Mouse (Mus musculus): ENCODE data around the gene Nop10.
"Not testable (repeated sequence)": the region's sequence is repeated elsewhere in the genome, so short reads cannot be mapped to it uniquely, and the experiment has no call there.

The Nop10 gene

GRCm38 (mm10) chr2:112264364-112264763 lies 2.6 kb downstream of the Nop10 start:
- in situ Hi-C loops (cut with MboI, MseI) = no loop called here

DNA sequence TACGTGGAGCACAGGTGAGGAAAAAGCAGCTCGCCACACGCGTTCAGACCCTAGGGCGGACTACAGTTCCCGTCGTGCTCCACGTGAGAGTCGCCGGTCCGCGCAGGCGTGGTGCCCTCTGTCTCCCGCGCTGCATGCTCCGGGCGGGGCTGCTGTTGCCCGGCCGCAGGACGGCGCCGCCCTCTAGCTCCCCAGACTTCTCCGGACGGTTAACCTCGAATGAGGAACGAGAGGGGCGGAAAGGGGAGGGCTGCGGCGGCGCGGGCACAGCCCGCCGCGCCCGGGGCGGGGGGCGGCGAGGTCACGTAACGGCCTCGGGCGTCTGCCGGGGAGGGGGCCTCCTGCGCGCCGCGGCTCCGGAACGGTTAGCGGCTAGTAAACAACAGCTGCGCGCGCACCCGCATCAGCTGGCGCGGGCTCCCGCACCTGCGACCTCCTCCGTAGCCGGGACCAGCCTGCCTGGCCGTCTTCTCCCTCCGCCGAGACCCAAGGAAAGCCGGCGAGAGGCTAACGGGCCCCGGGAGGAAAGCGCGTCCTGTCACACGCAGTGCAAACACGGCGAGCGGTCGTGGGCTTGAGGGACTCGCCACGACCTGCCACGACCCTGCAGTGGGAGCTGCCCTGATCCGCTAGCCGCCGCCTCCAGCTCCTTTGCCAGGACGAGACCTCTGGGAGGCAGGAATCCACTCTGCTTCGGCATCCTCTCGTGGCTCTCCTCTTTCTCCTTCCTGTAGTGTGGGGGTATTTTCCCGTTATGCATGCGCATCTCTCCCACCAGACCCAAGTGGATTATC lies 3.9 kb downstream of the Nop10 start, which contains the start of gene Slc12a6:
Gene Slc12a6 (plus strand): TSS at position 378 of the 794 bp plus-strand sequence.
- in situ Hi-C loops (cut with MboI, MseI) = loop anchor here (5.0 kb wide), 2 partner anchors 107 to 192 kb away; no protein-coding TSS in a partner anchor

DNA sequence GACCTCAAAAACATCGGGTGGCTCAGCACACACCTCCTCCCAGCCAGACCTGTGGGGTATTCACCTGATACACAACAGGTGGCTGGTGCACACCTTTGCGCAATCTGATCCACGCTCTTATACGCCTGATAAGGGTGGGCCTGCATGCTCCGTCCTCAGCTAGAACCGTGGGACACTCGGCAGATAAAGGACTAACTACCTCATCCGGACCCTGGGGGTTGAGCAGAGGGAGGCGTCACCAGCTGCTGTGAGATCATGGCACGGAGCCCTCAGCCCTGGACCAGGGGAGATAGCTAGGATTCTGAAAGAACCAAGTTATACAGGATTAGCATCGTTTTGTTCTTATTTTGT lies 4.5 kb downstream of the Nop10 start, which contains the start of gene Gm21985:
Gene Gm21985 (plus strand): TSS at position 73 of the 351 bp plus-strand sequence.
- in situ Hi-C loops (cut with MboI, MseI) = loop anchor here (5.0 kb wide), 2 partner anchors 106 to 191 kb away; no protein-coding TSS in a partner anchor

DNA sequence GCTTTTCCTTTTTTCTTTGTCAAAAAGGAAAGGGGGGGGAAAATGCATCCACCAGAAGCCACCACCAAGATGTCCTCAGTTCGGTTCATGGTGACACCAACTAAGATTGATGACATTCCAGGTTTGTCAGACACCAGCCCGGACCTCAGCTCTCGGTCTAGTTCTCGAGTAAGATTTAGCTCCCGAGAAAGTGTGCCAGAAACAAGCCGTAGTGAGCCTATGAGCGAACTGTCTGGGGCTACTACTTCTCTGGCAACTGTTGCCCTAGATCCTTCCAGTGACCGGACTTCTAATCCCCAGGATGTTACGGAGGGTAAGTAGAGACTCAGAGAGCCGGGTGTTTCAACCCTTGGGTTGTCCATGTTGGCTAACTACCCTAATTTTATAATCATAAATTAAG lies 5.1 kb downstream of the Nop10 start:
- in situ Hi-C loops (cut with MboI, MseI) = loop anchor here (5.0 kb wide), 2 partner anchors 106 to 191 kb away; no protein-coding TSS in a partner anchor

- in situ Hi-C loops (cut with MboI, MseI) = loop anchor here (5.0 kb wide), 2 partner anchors 105 to 190 kb away; no protein-coding TSS in a partner anchor
These were observed 6.0 kb downstream of the Nop10 start for GRCm38 (mm10) chr2:112267547-112268269.

DNA sequence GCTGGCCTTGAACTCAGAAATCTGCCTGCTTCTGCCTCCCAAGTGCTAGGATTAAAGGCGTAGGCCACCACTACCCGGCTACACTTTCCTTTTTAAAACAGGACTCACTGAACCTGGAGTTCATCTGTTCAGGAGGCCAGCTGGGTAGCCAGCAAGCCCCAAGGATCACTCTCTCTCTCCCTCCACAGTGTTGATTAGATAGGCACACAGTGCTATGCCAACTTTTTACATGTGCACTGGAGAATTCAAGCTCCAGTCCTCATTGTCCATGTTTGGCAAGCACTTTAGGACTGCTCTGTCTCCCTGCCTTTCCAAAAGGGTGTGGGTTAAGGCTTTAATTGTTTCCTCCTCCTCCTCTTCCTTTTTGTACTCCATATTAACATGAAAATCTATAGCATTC lies 8.3 kb downstream of the Nop10 start:
- in situ Hi-C loops (cut with MboI, MseI) = loop anchor here (5.0 kb wide), 1 partner anchor 37 kb away; no protein-coding TSS in a partner anchor

GRCm38 (mm10) chr2:112272909-112273308 lies 11.2 kb downstream of the Nop10 start:
- in situ Hi-C loops (cut with MboI, MseI) = loop anchor here (5.0 kb wide), 1 partner anchor 34 kb away; no protein-coding TSS in a partner anchor

GRCm38 (mm10) chr2:112273474-112273873 lies 11.7 kb downstream of the Nop10 start:
- in situ Hi-C loops (cut with MboI, MseI) = loop anchor here (5.0 kb wide), 1 partner anchor 34 kb away; no protein-coding TSS in a partner anchor

DNA sequence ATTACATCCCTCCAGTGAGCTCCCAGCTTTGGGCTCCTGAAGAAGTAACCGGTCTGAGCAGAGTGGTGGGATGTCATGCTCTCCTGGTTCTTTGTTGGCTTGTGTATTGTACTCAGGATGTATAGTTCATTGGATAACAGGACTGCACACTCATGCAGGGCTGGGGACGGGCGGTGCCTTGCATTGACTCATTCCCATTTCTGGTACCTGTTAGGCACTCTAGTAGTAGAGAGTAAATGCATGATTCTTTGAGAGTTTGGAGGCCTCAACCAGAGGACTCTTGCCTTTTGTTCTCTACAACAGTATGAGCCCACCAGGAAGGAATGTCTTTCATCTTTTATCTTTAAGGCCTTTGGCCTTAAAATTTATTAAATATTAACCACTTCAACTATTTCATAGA lies 15.1 kb downstream of the Nop10 start:
- in situ Hi-C loops (cut with MboI, MseI) = no loop called here

- in situ Hi-C loops (cut with MboI, MseI) = no loop called here
These were observed 21.1 kb downstream of the Nop10 start for GRCm38 (mm10) chr2:112282846-112283245.

- in situ Hi-C loops (cut with MboI, MseI) = no loop called here
These were observed 22.8 kb downstream of the Nop10 start for GRCm38 (mm10) chr2:112284363-112285030.

GRCm38 (mm10) chr2:112285031-112285390 lies 23.3 kb downstream of the Nop10 start:
- in situ Hi-C loops (cut with MboI, MseI) = no loop called here

- in situ Hi-C loops (cut with MboI, MseI) = not testable (repeated sequence)
These were observed 24.3 kb downstream of the Nop10 start for GRCm38 (mm10) chr2:112286062-112286461.

DNA sequence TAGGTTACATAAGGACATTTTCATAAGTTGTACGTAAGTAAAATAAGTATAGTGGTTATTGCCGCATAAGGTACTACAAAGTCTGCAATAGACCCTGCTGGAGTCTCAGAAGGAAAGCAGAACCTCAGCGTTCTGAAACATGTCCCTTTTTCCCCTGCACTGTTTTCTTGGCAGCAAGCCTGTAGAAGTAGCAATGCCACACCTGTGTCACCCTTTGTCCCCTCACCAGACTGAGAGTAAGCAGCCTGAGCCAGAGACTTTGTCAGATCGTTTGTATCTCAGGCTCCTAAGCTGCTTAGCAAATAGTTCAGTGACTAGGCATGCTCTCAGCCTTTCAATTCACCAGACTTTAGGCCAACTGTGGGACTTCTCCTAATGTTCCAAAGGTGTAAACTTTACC lies 25.3 kb downstream of the Nop10 start:
- in situ Hi-C loops (cut with MboI, MseI) = no loop called here

DNA sequence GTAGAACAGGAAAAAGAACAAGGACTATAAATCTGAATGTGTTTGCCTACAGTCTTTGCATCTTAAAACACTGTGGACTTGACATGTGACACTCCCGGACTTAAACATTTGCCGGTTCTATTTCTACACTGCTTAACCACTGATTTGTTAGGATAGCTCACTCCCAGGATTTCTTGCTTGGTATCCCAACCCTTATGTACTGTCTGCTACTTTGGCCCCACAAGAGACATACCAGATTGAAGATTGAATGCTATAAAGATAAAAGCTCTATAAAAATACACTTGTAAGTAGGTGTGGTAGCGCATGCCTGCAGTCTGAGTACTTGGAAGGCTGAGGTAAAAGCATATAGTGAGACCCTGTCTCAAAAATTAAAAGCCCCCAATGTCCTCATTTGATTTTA lies 27.8 kb downstream of the Nop10 start:
- in situ Hi-C loops (cut with MboI, MseI) = no loop called here

DNA sequence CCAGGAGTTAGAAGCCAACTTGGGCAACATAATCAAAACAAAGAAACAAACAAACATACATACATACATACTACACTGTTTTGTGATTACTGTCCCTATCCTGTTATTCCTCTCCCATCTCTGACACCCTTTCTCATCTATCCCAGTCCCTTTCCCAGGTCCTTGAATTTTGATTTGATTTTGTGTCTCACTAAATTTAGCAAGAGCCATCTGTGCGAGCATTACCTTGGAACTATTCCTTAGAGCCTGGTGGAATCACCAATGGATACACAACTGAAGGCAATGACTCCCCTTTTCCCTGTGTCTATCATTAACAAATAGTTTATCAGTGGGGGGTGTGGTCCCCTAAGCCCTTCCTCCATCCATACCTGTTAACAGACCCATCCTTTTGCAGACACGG lies 31.1 kb downstream of the Nop10 start:
- in situ Hi-C loops (cut with MboI, MseI) = no loop called here

- in situ Hi-C loops (cut with MboI, MseI) = no loop called here
These were observed 34.5 kb downstream of the Nop10 start for GRCm38 (mm10) chr2:112296211-112296610.

GRCm38 (mm10) chr2:112298221-112298620 lies 36.5 kb downstream of the Nop10 start:
- in situ Hi-C loops (cut with MboI, MseI) = no loop called here

- in situ Hi-C loops (cut with MboI, MseI) = loop anchor here (5.0 kb wide), 1 partner anchor 36 kb away; no protein-coding TSS in a partner anchor
These were observed 46.9 kb downstream of the Nop10 start for GRCm38 (mm10) chr2:112308671-112309070.

DNA sequence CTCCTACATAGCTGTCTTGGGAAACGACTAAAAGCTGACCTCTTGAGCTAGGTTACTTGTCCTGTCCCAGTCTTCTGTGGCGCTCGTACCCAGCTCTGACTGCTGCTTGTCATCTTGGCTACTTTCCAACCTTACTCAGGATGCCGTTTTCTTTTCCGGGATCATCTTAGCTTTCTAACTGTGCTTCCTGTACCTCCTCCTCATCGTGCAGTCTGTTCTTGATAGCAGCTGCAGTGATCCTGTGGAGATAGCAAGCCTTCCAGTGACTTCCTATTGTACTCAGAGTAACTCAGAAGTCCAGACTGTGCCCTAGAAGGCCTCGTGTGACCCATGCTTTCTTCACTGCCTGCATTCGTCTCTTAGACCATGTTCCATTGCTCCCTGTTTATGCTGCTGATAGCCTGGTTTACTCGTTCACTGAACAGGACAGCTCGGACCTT lies 47.5 kb downstream of the Nop10 start:
- in situ Hi-C loops (cut with MboI, MseI) = loop anchor here (5.0 kb wide), 1 partner anchor 37 kb away; no protein-coding TSS in a partner anchor
